Mouse (Mus musculus) testis, postnatal 10 days (tissue): ENCODE results near the gene Shtn1.
A peak's percentile ranks its signal among the peaks of the same experiment; 100 is the strongest.

ENCODE experiments used
- DNase-seq: peaks from one replicate; pipeline ENCODE4 v3.0.0; 2021; ENCODE audit warnings: low spot score

Shtn1 gene

GRCm38 (mm10) chr19:59052053-59052452 is 23.8 kb downstream of the Shtn1 start:
- DNase-seq = no peak

GRCm38 (mm10) chr19:59051622-59052021 is 24.3 kb downstream of the Shtn1 start:
- DNase-seq = no peak

GRCm38 (mm10) chr19:59048852-59049251 is 27.0 kb downstream of the Shtn1 start:
- no peak for DNase-seq

GRCm38 (mm10) chr19:59047511-59047910 is 28.4 kb downstream of the Shtn1 start:
- peak; percentile 52 for DNase-seq

- no peak for DNase-seq
Measured at GRCm38 (mm10) chr19:59041086-59041485, 34.8 kb downstream of the Shtn1 start.

- DNase-seq = no peak
Measured at GRCm38 (mm10) chr19:59038793-59039192, 37.1 kb downstream of the Shtn1 start.

- DNase-seq = no peak
Measured at GRCm38 (mm10) chr19:59036811-59037210, 39.1 kb downstream of the Shtn1 start.

GRCm38 (mm10) chr19:59033241-59033640 is 42.7 kb downstream of the Shtn1 start:
- DNase-seq = no peak

GRCm38 (mm10) chr19:59030221-59030620 is 45.7 kb downstream of the Shtn1 start:
- no peak for DNase-seq

GRCm38 (mm10) chr19:59029011-59029410 is 46.9 kb downstream of the Shtn1 start:
- DNase-seq = no peak

GRCm38 (mm10) chr19:59028130-59028529 is 47.8 kb downstream of the Shtn1 start:
- DNase-seq = no peak

GRCm38 (mm10) chr19:59023876-59024275 is 52.0 kb downstream of the Shtn1 start:
- DNase-seq = no peak

- no peak for DNase-seq
Measured at GRCm38 (mm10) chr19:59021644-59022043, 54.3 kb downstream of the Shtn1 start.

- DNase-seq = no peak
Measured at GRCm38 (mm10) chr19:59010802-59011201, 65.1 kb downstream of the Shtn1 start.

- DNase-seq = no peak
Measured at GRCm38 (mm10) chr19:59006577-59007340, 69.1 kb downstream of the Shtn1 start.

GRCm38 (mm10) chr19:59002827-59003226 is 73.1 kb downstream of the Shtn1 start:
- DNase-seq = no peak

- no peak for DNase-seq
Measured at GRCm38 (mm10) chr19:58981571-58981970, 94.3 kb downstream of the Shtn1 start.

- DNase-seq = no peak
Measured at GRCm38 (mm10) chr19:58980056-58980440, 95.9 kb downstream of the Shtn1 start.

GRCm38 (mm10) chr19:58979436-58980055 is 96.4 kb downstream of the Shtn1 start:
- DNase-seq = no peak

GRCm38 (mm10) chr19:58978401-58979171 is 97.3 kb downstream of the Shtn1 start:
- no peak for DNase-seq

GRCm38 (mm10) chr19:58975216-58975863 is 100.6 kb downstream of the Shtn1 start:
- DNase-seq = no peak

GRCm38 (mm10) chr19:58974126-58974525 is 101.8 kb downstream of the Shtn1 start:
- DNase-seq = no peak
